Mouse (Mus musculus) kidney, adult 18-20 months (tissue): Measurements from ENCODE around the gene Tmem168.

Experiments used
- DNase-seq: peaks from one replicate; pipeline ENCODE4 v3.0.0; 2021

Gene Tmem168

DNA sequence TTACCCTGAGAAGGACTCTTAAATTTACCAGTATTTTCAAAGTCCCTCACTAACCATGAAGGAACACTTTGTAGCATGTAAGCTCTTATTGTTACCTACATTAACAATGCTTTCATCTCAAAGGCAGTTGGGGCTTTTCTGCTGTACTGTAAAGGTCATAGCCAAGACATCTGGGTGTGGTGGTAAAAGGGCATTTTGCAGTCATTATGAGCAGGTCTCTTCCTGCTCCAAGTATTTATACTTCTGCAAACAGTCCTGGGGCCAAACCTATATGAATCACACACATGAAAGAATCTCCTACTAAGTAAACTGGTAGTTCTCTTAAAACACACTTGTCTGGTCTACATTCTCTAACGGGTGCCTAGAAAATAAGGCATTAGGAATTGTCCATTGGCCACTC is 25.8 kb downstream of the Tmem168 start:
- DNase-seq = no peak

DNA sequence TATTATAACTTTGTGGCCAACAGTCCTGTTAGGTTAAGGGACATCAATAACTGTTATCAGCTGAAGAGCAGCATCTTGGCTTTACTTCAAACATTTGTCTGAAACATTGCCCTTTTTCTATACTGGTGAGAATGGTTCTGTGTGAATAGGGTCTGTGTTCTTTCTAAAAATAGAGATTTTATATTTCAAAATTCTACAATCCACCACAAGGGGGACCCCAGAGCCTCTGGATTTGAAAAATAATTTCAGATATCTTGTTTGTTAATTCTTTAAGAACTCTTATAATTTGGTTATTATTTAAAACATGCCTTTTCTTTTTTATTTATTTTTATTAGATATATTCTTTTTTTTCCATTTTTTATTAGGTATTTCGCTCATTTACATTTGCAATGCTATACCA is 42.2 kb downstream of the Tmem168 start:
- no peak for DNase-seq

DNA sequence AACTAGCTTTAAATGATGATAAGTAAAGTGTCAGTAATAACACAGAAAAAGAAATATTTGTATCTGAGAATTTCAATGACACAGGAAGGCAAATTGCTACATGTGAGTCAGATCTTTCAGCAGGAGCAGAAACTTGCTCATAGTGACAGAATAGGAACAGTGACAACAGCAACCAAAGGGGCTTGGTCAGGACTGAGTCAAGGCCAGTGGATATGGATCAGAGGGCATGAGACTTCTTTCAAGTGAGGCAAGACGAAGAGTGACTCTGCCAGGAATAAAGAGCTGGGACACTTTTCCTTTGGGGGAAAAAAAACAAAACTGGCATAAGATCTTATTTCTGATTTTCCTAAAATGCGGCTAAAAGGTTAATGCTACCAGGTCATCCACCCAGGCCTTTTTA is 52.6 kb downstream of the Tmem168 start:
- DNase-seq = no peak

DNA sequence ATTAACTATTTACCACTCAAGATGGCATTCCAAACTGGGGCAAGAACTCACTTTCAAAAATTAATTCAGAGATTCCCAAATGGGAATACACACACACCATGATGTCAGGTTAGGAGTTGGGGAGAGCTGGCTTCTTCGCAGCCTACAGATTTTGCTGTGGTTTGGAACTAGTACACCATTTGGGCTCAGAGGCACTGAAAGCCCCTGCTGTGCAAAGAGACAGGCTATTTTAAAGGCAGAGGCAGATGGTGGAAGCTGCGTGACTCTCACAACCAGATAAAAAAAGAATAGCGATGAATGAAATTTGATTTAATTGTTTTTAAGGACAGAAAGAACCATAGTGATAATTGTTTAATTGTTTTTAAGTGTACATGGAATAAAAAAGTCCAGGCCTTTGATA is 66.1 kb downstream of the Tmem168 start:
- no peak for DNase-seq

DNA sequence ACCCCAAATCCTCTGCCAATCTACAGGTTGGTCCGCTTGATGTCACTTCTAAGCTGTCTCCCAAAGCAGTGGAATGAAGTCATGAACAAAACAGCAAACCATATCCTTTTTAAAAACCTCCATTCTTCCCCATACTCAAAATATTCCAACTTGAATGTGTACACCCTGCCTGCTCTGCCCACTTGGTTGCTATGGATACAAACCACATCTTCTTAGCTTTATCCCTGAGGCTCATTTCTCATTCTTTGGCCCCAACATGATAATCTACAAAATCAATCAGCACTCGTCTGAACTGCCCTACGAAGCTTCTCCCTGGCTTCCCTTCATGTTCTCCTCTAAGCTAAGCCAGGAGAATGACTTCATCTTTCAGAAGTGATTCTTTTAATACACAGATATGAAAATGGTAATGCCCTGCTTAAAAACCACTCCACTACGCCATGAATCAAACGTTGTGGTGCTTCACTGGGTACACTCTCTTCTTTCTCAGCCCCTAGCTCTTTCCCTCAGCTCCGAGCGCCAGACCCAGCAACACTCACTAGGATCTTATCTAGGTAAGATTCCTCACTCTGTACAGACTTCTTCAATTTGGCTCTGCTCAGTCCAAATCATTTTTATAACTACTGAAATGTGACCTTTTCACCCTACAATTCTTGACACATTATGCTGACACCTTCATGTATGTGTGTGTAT is 70.5 kb downstream of the Tmem168 start:
- no peak for DNase-seq
